Mouse (Mus musculus) megakaryocyte, embryonic 14.5 days (primary cell): ENCODE data around the gene Coasy. TPM values are rescaled to one million over a fixed set of nuclear protein-coding genes. Genes with fewer than 3 reads are reported as not detected.

Experiments
- H3K27me3 ChIP-seq: replicated peaks from 2 replicates; pipeline ENCODE3; 2012; ENCODE audit warnings: inconsistent platforms
- H3K36me3 ChIP-seq: replicated peaks from 2 replicates; pipeline ENCODE3; 2012; ENCODE audit warnings: low read length, inconsistent platforms, mixed read lengths
- H3K4me1 ChIP-seq: 2 replicates; pipeline ENCODE4 v1.6.1; 2012; ENCODE audit warnings: inconsistent platforms
- H3K4me3 ChIP-seq: replicated peaks from 2 replicates; pipeline ENCODE3; 2012; ENCODE audit warnings: moderate library complexity, mild to moderate bottlenecking, inconsistent platforms
- H3K9me3 ChIP-seq: 2 replicates; pipeline ENCODE4 v1.6.1; 2012; ENCODE audit warnings: inconsistent platforms
- FLI1 ChIP-seq: IDR thresholded peaks from 2 replicates; pipeline ENCODE4 v1.6.1; 2012; ENCODE audit warnings: low read length, inconsistent platforms, mixed read lengths
- GATA1 ChIP-seq: IDR thresholded peaks from 3 replicates; pipeline ENCODE4 v1.6.1; 2012; ENCODE audit warnings: mixed read lengths, low read length, inconsistent platforms, borderline replicate concordance
- polyA plus RNA-seq: library from polyadenylated mRNA; stranded (reverse); fragments of >175 nt; gene quantifications from 2 replicates; pipeline ENCODE4 v1.2.3, GENCODE M21; 2012; ENCODE audit warnings: low replicate concordance; ENCODE audit not compliant: insufficient read depth

Coasy gene
- polyA plus RNA-seq, 1 experiment, result 17.7 TPM

DNA sequence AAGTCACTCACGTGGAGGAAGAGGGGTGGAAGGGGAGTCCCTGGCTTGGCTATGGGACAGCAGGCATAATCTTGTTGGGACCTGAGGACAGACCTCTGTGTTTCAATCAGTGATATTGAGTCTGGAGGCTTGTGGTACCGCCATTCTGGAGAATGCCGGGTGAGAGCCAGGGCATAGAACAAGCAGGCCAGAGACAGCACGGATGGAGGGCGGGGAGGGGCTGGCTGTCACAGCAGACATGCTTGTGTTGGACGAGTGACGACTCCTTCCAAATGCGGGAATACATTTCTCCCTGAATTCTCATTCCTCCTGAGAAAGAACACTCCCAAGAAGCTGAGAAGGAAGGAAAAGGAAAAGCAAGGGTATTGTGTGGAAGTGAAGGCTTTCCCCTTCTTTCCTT lies 30.7 kb upstream of the Coasy start:
- no peak for TF ChIP-seq GATA1
- no peak for TF ChIP-seq FLI1
- no peak overlapping the region for H3K4me3 ChIP-seq
- H3K4me1 ChIP-seq, result peaks cover 84% of the 10 kb centered on the region
- no peaks in the 10 kb centered on the region for H3K27me3 ChIP-seq
- H3K9me3 ChIP-seq, result peaks cover 13% of the 10 kb centered on the region
- peaks cover 100% of the 10 kb centered on the region for H3K36me3 ChIP-seq

DNA sequence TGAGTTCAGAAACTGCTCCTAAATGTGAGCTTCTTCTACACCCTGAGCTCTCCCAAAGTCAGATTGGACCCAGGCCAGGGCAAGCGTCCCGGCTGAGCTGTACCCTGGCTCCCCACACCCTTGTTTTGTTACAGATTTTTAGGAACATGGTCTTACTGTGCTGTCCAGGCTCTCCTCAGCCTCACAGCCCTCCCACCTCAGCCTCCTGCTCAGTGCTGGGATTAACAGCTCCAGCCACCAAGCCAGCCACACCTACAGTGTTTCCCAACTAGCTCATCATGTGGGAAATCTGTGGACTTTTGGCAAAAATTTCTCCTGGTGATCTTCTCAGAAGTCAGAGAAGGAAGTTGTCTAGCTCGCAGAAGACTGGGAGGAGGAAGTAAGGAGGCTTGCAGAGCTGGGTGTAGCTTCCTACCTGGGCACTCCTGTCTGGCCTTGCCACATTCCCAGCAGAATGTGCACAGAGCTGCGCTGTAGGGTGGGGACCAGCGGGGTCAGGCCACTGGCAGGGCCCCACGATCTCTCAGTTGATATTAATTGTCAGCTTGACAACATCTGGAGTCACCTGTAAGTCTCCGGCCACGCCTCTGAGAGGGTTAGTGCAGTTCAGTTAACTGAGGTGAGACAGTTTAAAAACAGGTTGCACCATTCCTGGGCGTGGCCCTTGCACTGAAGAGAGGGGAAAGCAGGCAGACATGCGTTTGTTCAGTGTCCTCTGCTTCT lies 29.5 kb upstream of the Coasy start:
- peaks cover 13% of the 10 kb centered on the region for H3K9me3 ChIP-seq
- peaks cover 84% of the 10 kb centered on the region for H3K4me1 ChIP-seq
- H3K4me3 ChIP-seq, result no peak overlapping the region
- TF ChIP-seq FLI1 (no peak), GATA1 (no peak)
- peaks cover 100% of the 10 kb centered on the region for H3K36me3 ChIP-seq
- H3K27me3 ChIP-seq, result no peaks in the 10 kb centered on the region

DNA sequence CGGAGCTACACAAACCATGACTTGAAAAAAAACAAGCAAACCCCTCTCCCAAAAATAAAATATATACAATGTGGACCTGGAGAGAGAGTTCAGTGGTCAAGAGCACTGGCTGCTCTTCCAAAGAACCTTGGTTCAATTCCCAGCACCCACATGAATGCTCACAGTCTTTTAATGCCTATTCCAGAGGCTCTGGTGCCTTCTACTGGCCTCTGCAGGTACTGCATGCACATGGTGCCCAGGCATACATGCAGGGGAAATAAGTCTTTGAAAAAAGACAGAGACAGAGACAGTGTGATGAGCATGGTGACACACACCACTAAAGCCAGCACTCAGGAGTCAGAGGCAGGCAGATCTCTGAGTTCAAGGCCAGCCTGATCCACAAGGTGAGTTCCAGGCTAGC lies 28.4 kb upstream of the Coasy start:
- H3K27me3 ChIP-seq, result no peaks in the 10 kb centered on the region
- TF ChIP-seq FLI1 (no peak), GATA1 (no peak)
- peaks cover 13% of the 10 kb centered on the region for H3K9me3 ChIP-seq
- peaks cover 100% of the 10 kb centered on the region for H3K36me3 ChIP-seq
- no peak overlapping the region for H3K4me3 ChIP-seq
- H3K4me1 ChIP-seq, result peaks cover 86% of the 10 kb centered on the region

DNA sequence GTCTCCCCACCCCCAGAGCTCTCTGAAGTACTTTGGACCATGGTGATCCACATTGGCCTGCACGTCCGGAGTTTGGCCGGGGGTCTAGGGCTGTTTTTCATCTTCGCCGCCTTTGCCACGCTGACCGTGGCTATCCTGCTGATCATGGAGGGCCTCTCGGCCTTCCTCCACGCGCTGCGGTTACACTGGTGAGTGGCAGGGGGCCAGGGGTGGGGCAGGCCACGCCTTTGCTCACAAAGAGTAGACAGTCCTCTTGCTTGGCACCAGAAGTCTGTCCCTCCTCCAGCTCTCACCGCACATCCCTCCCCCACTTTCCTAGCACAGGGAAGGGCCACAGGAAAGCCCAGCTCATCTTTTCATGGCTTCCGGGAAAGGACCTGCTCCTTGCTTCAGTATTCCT lies 26.9 kb upstream of the Coasy start:
- Histone ChIP-seq H3K27me3 (no peaks in the 10 kb centered on the region), H3K9me3 (peaks cover 13% of the 10 kb centered on the region), H3K36me3 (peaks cover 100% of the 10 kb centered on the region), H3K4me3 (no peak overlapping the region), H3K4me1 (peaks cover 88% of the 10 kb centered on the region)
- TF ChIP-seq GATA1, result no peak
- TF ChIP-seq FLI1, result no peak

DNA sequence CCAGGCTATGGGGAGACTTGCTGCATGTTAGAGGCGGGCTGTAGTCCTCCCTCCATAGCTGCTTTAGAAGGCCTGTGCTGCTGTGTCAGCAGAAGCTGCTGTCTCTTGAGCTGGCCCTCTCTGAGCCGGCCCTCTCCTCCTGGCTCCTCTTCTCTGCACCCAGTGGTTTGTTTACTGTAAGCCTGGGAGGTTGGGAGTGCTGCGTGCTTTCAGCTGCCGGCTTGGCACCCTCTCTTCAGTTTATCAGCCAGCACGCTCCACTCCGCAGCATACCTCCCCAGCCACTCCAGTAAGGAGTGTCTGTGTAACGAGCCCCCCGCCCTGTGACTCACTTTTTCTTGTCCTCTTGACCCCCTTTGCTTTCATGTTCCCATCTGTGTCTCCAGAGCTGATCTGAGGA lies 25.5 kb upstream of the Coasy start:
- TF ChIP-seq FLI1, result no peak
- no peak for TF ChIP-seq GATA1
- no peak overlapping the region for H3K4me3 ChIP-seq
- peaks cover 91% of the 10 kb centered on the region for H3K4me1 ChIP-seq
- H3K9me3 ChIP-seq, result peaks cover 13% of the 10 kb centered on the region
- H3K36me3 ChIP-seq, result peaks cover 99% of the 10 kb centered on the region
- no peaks in the 10 kb centered on the region for H3K27me3 ChIP-seq

DNA sequence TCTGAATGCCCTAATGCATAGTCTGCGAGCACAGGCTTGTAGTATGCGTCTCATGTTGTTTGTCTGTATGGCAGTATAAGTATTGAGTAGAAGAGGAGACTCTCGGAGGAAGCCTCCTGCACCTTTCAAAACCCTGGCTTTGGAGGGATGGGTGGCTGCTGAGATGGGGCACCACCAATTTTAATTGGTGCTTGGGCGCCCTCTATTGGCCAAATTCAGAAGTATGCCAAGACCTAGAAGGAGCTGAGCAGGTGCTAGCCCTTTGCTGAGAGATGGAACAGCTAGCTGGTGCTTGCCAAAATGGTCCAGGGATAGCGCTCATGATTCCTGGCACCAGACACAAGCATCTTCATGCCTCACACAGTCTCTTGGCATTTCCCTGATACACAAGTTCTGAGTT lies 24.5 kb upstream of the Coasy start:
- Histone ChIP-seq H3K4me1 (peaks cover 94% of the 10 kb centered on the region), H3K36me3 (peaks cover 99% of the 10 kb centered on the region)
- TF ChIP-seq GATA1 (no peak), FLI1 (no peak)

DNA sequence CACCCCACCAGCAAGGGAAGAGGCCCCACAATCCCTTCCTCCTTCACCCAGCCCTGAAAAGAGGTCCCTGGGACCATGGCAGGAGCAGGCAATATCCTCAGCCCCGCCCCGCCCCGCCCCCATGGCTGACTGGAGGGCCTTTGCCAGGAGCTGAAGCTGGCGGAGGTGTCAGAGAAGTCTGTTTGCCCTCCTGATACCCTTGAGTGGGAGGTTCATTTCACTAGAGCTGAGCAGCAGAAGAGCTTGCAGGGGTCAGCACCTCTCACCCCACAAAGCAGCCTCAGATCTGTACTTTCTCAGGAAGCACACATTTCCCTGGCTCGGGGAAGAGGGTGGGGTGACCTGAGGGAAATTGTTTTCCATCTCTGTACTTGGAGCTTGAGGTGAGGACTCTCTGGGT lies 23.6 kb upstream of the Coasy start:
- no peaks in the 10 kb centered on the region for H3K9me3 ChIP-seq
- H3K27me3 ChIP-seq, result no peaks in the 10 kb centered on the region
- peaks cover 97% of the 10 kb centered on the region for H3K36me3 ChIP-seq
- H3K4me1 ChIP-seq, result peaks cover 98% of the 10 kb centered on the region
- no peak overlapping the region for H3K4me3 ChIP-seq
- TF ChIP-seq GATA1, result no peak
- no peak for TF ChIP-seq FLI1

More for the DNA sequence above, 24.5 kb upstream of the Coasy start:
- no peak overlapping the region for H3K4me3 ChIP-seq
- no peaks in the 10 kb centered on the region for H3K27me3 ChIP-seq
- H3K9me3 ChIP-seq, result peaks cover 8% of the 10 kb centered on the region

DNA sequence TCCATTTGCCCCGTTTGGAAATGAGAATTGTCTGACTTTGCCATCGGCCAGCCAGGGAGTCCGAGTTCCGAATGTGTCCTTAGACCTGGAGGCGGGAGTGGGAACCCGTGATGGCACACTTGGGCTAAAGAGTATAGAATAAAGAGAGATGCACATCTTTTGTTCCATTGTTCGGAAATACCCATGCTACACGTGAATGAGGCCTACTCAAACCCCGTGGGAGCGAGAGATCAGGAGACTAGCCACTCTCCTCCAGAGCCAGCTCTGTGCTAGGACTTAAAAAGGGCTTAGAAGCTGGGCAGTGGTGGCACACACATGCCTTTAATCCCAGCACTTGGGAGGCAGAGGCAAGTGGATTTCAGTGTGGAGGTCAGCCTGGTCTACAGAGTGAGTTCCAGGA lies 22.9 kb upstream of the Coasy start:
- TF ChIP-seq GATA1 (no peak), FLI1 (no peak)
- Histone ChIP-seq H3K36me3 (peaks cover 95% of the 10 kb centered on the region), H3K4me3 (no peak overlapping the region), H3K27me3 (no peaks in the 10 kb centered on the region), H3K9me3 (no peaks in the 10 kb centered on the region), H3K4me1 (peaks cover 99% of the 10 kb centered on the region)

DNA sequence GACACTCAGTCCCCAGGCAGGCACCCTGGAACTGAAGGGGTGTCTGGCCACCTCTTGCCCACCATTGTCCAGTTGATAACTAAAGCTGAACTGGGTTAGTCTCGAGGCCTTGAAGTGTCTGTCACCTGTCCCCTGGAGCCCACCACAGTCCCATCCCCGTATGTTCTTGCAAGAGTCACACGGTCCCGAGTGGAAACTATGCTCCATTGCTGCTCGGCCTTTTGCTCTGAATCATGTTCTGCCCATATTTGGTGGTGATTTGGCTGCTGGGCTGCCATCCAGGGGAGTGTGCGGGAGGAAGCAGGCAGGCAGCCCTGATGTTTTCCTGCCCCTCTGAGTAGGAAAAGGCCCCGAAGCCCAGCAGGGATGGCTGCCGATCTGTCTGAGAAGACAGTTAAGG lies 22.2 kb upstream of the Coasy start:
- Histone ChIP-seq H3K27me3 (no peaks in the 10 kb centered on the region), H3K9me3 (no peaks in the 10 kb centered on the region), H3K4me1 (peaks cover 100% of the 10 kb centered on the region), H3K4me3 (peak overlapping the region; percentile 50), H3K36me3 (peaks cover 93% of the 10 kb centered on the region)
- no peak for TF ChIP-seq FLI1

DNA sequence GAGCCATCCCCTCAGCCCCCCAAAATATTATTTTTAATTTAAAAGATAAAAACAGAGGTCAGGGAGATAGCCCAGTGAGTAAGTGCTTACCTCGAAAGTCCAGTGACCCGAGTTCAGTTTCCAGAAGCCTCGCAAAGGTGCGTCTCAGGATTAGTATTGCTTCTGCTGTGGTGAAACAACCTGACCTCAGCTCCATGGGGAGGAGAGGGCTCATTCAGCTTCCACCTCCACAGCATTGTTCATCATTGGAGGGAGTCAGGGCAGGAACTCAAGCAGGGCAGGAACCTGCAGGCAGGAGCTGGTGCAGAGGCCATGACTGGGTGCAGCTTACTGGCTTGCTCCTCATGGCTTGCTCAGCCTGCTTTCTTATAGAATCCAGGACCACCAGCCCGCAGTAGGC lies 21.3 kb upstream of the Coasy start:
- H3K9me3 ChIP-seq, result no peaks in the 10 kb centered on the region
- H3K36me3 ChIP-seq, result peaks cover 88% of the 10 kb centered on the region
- H3K4me3 ChIP-seq, result no peak overlapping the region
- TF ChIP-seq FLI1 (no peak), GATA1 (no peak)
- H3K4me1 ChIP-seq, result peaks cover 100% of the 10 kb centered on the region
- no peaks in the 10 kb centered on the region for H3K27me3 ChIP-seq
